Mouse (Mus musculus): ENCODE results near the gene Cyth1.

- TF ChIP-seq CTCF (IDR thresholded peaks at IDR 0.05 in 2 of 3, conservative IDR thresholded peaks at IDR 0.05 in 1 of 3; ENCODE audit: control insufficient read depth in 1 of 3, insufficient read depth in 1 of 3, low read depth in 2 of 3, low read length in 3 of 3, poor library complexity in 1 of 3, severe bottlenecking in 1 of 3): no peak
- no peak for TF ChIP-seq CHD2 (IDR thresholded peaks at IDR 0.05; ENCODE audit: low read length)
- TF ChIP-seq USF1 (IDR thresholded peaks at IDR 0.05; ENCODE audit: low read depth, low read length): no peak
- no peak for TF ChIP-seq CHD1 (IDR thresholded peaks at IDR 0.05; ENCODE audit: low read depth, low read length)
- no peak for TF ChIP-seq GATA1 (IDR thresholded peaks at IDR 0.05; ENCODE audit: low read depth, low read length)
- no peak for TF ChIP-seq SIN3A (IDR thresholded peaks at IDR 0.05; ENCODE audit: low read length)
- TF ChIP-seq MAFK (IDR thresholded peaks at IDR 0.05; ENCODE audit: borderline replicate concordance, low read depth, low read length): no peak
These were observed 27.9 kb upstream of the Cyth1 start for GRCm38 (mm10) chr11:118276328-118276727.

All from MEL (cell line).